Mouse (Mus musculus) lung, postnatal 14 days (tissue): ENCODE results near the gene Uprt.

Experiments
- DNase-seq: peaks from one replicate; pipeline ENCODE4 v3.0.0; 2021

The Uprt gene

GRCm38 (mm10) chrX:104482572-104483443 lies at the start of gene Uprt:
Uprt (plus strand) TSS chrX:104482818.
- peak; percentile 80 for DNase-seq

- DNase-seq = no peak
Measured at GRCm38 (mm10) chrX:104433456-104433855, 49.2 kb upstream of the Uprt start.

GRCm38 (mm10) chrX:104452433-104452832 lies 30.2 kb upstream of the Uprt start:
- no peak for DNase-seq

- peak; percentile 17 for DNase-seq
Measured at GRCm38 (mm10) chrX:104461755-104462154, 20.9 kb upstream of the Uprt start.

- DNase-seq = no peak
Measured at GRCm38 (mm10) chrX:104464376-104464775, 18.2 kb upstream of the Uprt start.

- no peak for DNase-seq
Measured at GRCm38 (mm10) chrX:104478041-104478440, 4.6 kb upstream of the Uprt start.

GRCm38 (mm10) chrX:104483444-104483808 lies 808 bp downstream of the Uprt start:
- DNase-seq = no peak

GRCm38 (mm10) chrX:104485596-104485995 lies 3.0 kb downstream of the Uprt start:
- no peak for DNase-seq

GRCm38 (mm10) chrX:104488036-104488435 lies 5.4 kb downstream of the Uprt start:
- DNase-seq = no peak

GRCm38 (mm10) chrX:104488870-104489467 lies 6.4 kb downstream of the Uprt start:
- DNase-seq = no peak

- DNase-seq = no peak
Measured at GRCm38 (mm10) chrX:104489626-104490355, 7.2 kb downstream of the Uprt start.

GRCm38 (mm10) chrX:104501765-104502164 lies 19.1 kb downstream of the Uprt start:
- DNase-seq = no peak

GRCm38 (mm10) chrX:104542635-104543034 lies 60.0 kb downstream of the Uprt start:
- no peak for DNase-seq

GRCm38 (mm10) chrX:104543919-104544595 lies 61.4 kb downstream of the Uprt start:
- DNase-seq = no peak

GRCm38 (mm10) chrX:104545283-104545682 lies 62.7 kb downstream of the Uprt start:
- DNase-seq = no peak
